Mouse (Mus musculus): ENCODE results near the gene Gm13101. TPM values are rescaled to one million over a fixed set of nuclear protein-coding genes. Genes with fewer than 3 reads are reported as not detected.

Gm13101 gene
- polyA plus RNA-seq, 1 experiment from 2014 or later, result not detected

Other genes starting within 250 kb of the Gm13101 start
- not detected in 2 replicates for gene Gm13078, start 247.5 kb downstream of the Gm13101 start, polyA plus RNA-seq (2015; fragmentation: Nextera tagmentation; extraction: Ambion mirVana)
- gene Gm13023, start 177.6 kb downstream of the Gm13101 start, polyA plus RNA-seq (2015; fragmentation: Nextera tagmentation; extraction: Ambion mirVana), result not detected in 2 replicates
- gene Gm13084, start 150.9 kb downstream of the Gm13101 start, polyA plus RNA-seq (2015; fragmentation: Nextera tagmentation; extraction: Ambion mirVana), result not detected in 2 replicates
- not detected in 2 replicates for gene Gm13103, start 120.5 kb downstream of the Gm13101 start, polyA plus RNA-seq (2015; fragmentation: Nextera tagmentation; extraction: Ambion mirVana)
- not detected in 2 replicates for gene Pramef6, start 66.6 kb downstream of the Gm13101 start, polyA plus RNA-seq (2015; fragmentation: Nextera tagmentation; extraction: Ambion mirVana)
- not detected in 2 replicates for gene Pramef25, start 15.9 kb downstream of the Gm13101 start, polyA plus RNA-seq (2015; fragmentation: Nextera tagmentation; extraction: Ambion mirVana)
- not detected in 2 replicates for gene Pramef17, start 27.4 kb upstream of the Gm13101 start, polyA plus RNA-seq (2015; fragmentation: Nextera tagmentation; extraction: Ambion mirVana)
- gene Pramel4, start 92.2 kb upstream of the Gm13101 start, polyA plus RNA-seq (2015; fragmentation: Nextera tagmentation; extraction: Ambion mirVana), result not detected in 2 replicates
- gene Gm13102, start 139.5 kb upstream of the Gm13101 start, polyA plus RNA-seq (2015; fragmentation: Nextera tagmentation; extraction: Ambion mirVana), result not detected in 2 replicates
- not detected in 2 replicates for gene Oog3, start 195.7 kb upstream of the Gm13101 start, polyA plus RNA-seq (2015; fragmentation: Nextera tagmentation; extraction: Ambion mirVana)
- gene Oog2, start 223.8 kb upstream of the Gm13101 start, polyA plus RNA-seq (2015; fragmentation: Nextera tagmentation; extraction: Ambion mirVana), result not detected in 2 replicates
- gene C87977, start 246.4 kb upstream of the Gm13101 start, polyA plus RNA-seq (2015; fragmentation: Nextera tagmentation; extraction: Ambion mirVana), result not detected in 2 replicates

All from lung, postnatal 0 days (tissue).